Mouse (Mus musculus): Measurements from ENCODE around the gene Usp54.

- TF ChIP-seq CTCF (IDR thresholded peaks at IDR 0.05; ENCODE audit: low read depth, low read length) = no peak
- TF ChIP-seq TAL1 (conservative IDR thresholded peaks at IDR 0.05; ENCODE audit: low read depth, low read length) = no peak
- no peak for TF ChIP-seq GATA1 (IDR thresholded peaks at IDR 0.05; ENCODE audit: borderline replicate concordance, low read length)
These were observed 13.9 kb downstream of the Usp54 start for GRCm38 (mm10) chr14:20626971-20627370.

All from G1E (cell line).